Mouse (Mus musculus) midbrain, embryonic 12.5 days (tissue): ENCODE measurements around the gene Tm6sf1. TPM values are rescaled to one million over a fixed set of nuclear protein-coding genes. Genes with fewer than 3 reads are reported as not detected.

Source experiments
- ATAC-seq: fragments of 200-750 bp; cut with Nextera tagmentation; 2 replicates; pipeline ENCODE4 v1.8.0; 2017; ENCODE audit warnings: low read depth, moderate TSS enrichment, moderate library complexity; ENCODE audit not compliant: low FRiP score
- H3K27ac ChIP-seq: fragments of 300-500 bp; sonication (generic); replicated peaks from 2 replicates; pipeline ENCODE4 v1.5.1; 2016; ENCODE audit warnings: mild to moderate bottlenecking
- H3K27me3 ChIP-seq: fragments of 300-500 bp; sonication (generic); 2 replicates; pipeline ENCODE4 v1.6.1; 2016; ENCODE audit warnings: mild to moderate bottlenecking
- H3K36me3 ChIP-seq: fragments of 300-500 bp; sonication (generic); 2 replicates; pipeline ENCODE4 v1.6.1; 2016
- H3K4me1 ChIP-seq: fragments of 300-500 bp; sonication (generic); 2 replicates; pipeline ENCODE4 v1.6.1; 2016
- H3K4me2 ChIP-seq: fragments of 300-500 bp; sonication (generic); replicated peaks from 2 replicates; pipeline ENCODE4 v1.6.1; 2016; ENCODE audit warnings: mild to moderate bottlenecking, moderate library complexity
- H3K4me3 ChIP-seq: fragments of 300-500 bp; sonication (generic); 2 replicates; pipeline ENCODE4 v1.5.1; 2016; ENCODE audit warnings: mild to moderate bottlenecking
- H3K9ac ChIP-seq: fragments of 300-500 bp; sonication (generic); replicated peaks from 2 replicates; pipeline ENCODE4 v1.6.1; 2016; ENCODE audit warnings: mild to moderate bottlenecking, moderate library complexity
- H3K9me3 ChIP-seq: fragments of 300-500 bp; sonication (generic); 2 replicates; pipeline ENCODE4 v1.6.1; 2016; ENCODE audit warnings: mild to moderate bottlenecking
- WGBS: fragments of 180-500 bp; shearing (Covaris S2); methylation state at CpG from one replicate; pipeline ENCODE4 v1.1.7; 2016; 5-methylcytosine and 5-hydroxymethylcytosine counted together
- polyA plus RNA-seq: library from polyadenylated mRNA; unstranded; fragments of >200 nt; fragmentation: Nextera tagmentation; extraction: Ambion mirVana; gene quantifications from 2 replicates; pipeline ENCODE4 v1.2.1, GENCODE M21; 2016

Gene Tm6sf1
- polyA plus RNA-seq, 1 experiment from 2014 or later, result 13.5 TPM

GRCm38 (mm10) chr7:81918316-81918715 lies 59.5 kb downstream of the Tm6sf1 start:
- Histone ChIP-seq H3K36me3 (no peaks in the 10 kb centered on the region), H3K4me3 (no peak overlapping the region), H3K9ac (no peak overlapping the region), H3K4me2 (no peak overlapping the region), H3K27ac (no peak overlapping the region), H3K9me3 (no peaks in the 10 kb centered on the region), H3K27me3 (no peaks in the 10 kb centered on the region), H3K4me1 (no peaks in the 10 kb centered on the region)
- whole genome bisulfite sequencing, result 77% methylated on average over 5 of the region's 5 CpGs
- no peak for ATAC-seq

GRCm38 (mm10) chr7:81920314-81920713 lies 61.5 kb downstream of the Tm6sf1 start:
- Histone ChIP-seq H3K27me3 (no peaks in the 10 kb centered on the region), H3K4me1 (no peaks in the 10 kb centered on the region), H3K36me3 (no peaks in the 10 kb centered on the region), H3K4me3 (no peak overlapping the region), H3K4me2 (no peak overlapping the region), H3K9me3 (no peaks in the 10 kb centered on the region), H3K9ac (no peak overlapping the region), H3K27ac (no peak overlapping the region)
- 76% methylated on average over 4 of the region's 4 CpGs for WGBS
- no peak for ATAC-seq

GRCm38 (mm10) chr7:81921379-81921952 lies 62.7 kb downstream of the Tm6sf1 start:
- Histone ChIP-seq H3K36me3 (no peaks in the 10 kb centered on the region), H3K9me3 (no peaks in the 10 kb centered on the region), H3K4me1 (no peaks in the 10 kb centered on the region), H3K27ac (no peak overlapping the region), H3K27me3 (no peaks in the 10 kb centered on the region), H3K9ac (no peak overlapping the region), H3K4me3 (no peak overlapping the region), H3K4me2 (no peak overlapping the region)
- ATAC-seq, result no peak
- 85% methylated on average over 1 of the region's 1 CpGs for WGBS

GRCm38 (mm10) chr7:81928998-81929397 lies 70.2 kb downstream of the Tm6sf1 start:
- no peak for ATAC-seq
- Histone ChIP-seq H3K4me1 (peaks cover 32% of the 10 kb centered on the region), H3K9ac (no peak overlapping the region), H3K27me3 (no peaks in the 10 kb centered on the region), H3K27ac (no peak overlapping the region), H3K36me3 (no peaks in the 10 kb centered on the region), H3K9me3 (no peaks in the 10 kb centered on the region), H3K4me3 (no peak overlapping the region), H3K4me2 (no peak overlapping the region)
- 76% methylated on average over 7 of the region's 7 CpGs for WGBS

- Histone ChIP-seq H3K4me3 (peak overlapping the region; percentile 97), H3K27ac (no peak overlapping the region), H3K9me3 (no peaks in the 10 kb centered on the region), H3K4me1 (peaks cover 37% of the 10 kb centered on the region), H3K27me3 (no peaks in the 10 kb centered on the region), H3K4me2 (peak overlapping the region; percentile 77), H3K36me3 (no peaks in the 10 kb centered on the region), H3K9ac (peak overlapping the region; percentile 95)
- WGBS, result 43% methylated on average over 5 of the region's 5 CpGs
- ATAC-seq, result no peak
These were observed 73.8 kb downstream of the Tm6sf1 start for GRCm38 (mm10) chr7:81932521-81933045.

- Histone ChIP-seq H3K9ac (peak overlapping the region; percentile 95), H3K9me3 (no peaks in the 10 kb centered on the region), H3K4me1 (peaks cover 36% of the 10 kb centered on the region), H3K27me3 (no peaks in the 10 kb centered on the region), H3K36me3 (no peaks in the 10 kb centered on the region), H3K4me2 (peak overlapping the region; percentile 77), H3K4me3 (peak overlapping the region; percentile 97), H3K27ac (peak overlapping the region; percentile 98)
- WGBS, result 6% methylated on average over 23 of the region's 23 CpGs
- no peak for ATAC-seq
These were observed 74.3 kb downstream of the Tm6sf1 start for GRCm38 (mm10) chr7:81933061-81933600.

GRCm38 (mm10) chr7:81933601-81934266 lies 74.9 kb downstream of the Tm6sf1 start:
- peak overlapping the region; percentile 77 for H3K4me2 ChIP-seq
- peaks cover 31% of the 10 kb centered on the region for H3K4me1 ChIP-seq
- H3K27ac ChIP-seq, result peak overlapping the region; percentile 98
- H3K9ac ChIP-seq, result peak overlapping the region; percentile 95
- ATAC-seq, result peak; percentile 72
- H3K4me3 ChIP-seq, result peak overlapping the region; percentile 97
- no peaks in the 10 kb centered on the region for H3K27me3 ChIP-seq
- H3K9me3 ChIP-seq, result no peaks in the 10 kb centered on the region
- H3K36me3 ChIP-seq, result no peaks in the 10 kb centered on the region
- WGBS, result under 1% methylated on average over 88 of the region's 103 CpGs

Other genes starting within 250 kb of the Tm6sf1 start
- 20.7 and 22.7 TPM in 2 replicates for gene Homer2, start 151.5 kb upstream of the Tm6sf1 start, polyA plus RNA-seq
- 129 and 135 TPM in 2 replicates for gene Ramac, start 96.1 kb upstream of the Tm6sf1 start, polyA plus RNA-seq
- 43.2 and 45.0 TPM in 2 replicates for gene 3110040N11Rik, start 69.5 kb upstream of the Tm6sf1 start, polyA plus RNA-seq
- 105 and 113 TPM in 2 replicates for gene Btbd1, start 29.6 kb upstream of the Tm6sf1 start, polyA plus RNA-seq
- gene Gm10160, start 3.2 kb upstream of the Tm6sf1 start, polyA plus RNA-seq, result not detected in 2 replicates
- 54.1 and 62.0 TPM in 2 replicates for gene Hdgfl3, start 75.5 kb downstream of the Tm6sf1 start, polyA plus RNA-seq
- gene Bnc1, start 133.3 kb downstream of the Tm6sf1 start, polyA plus RNA-seq, result 0.27 and 0.42 TPM in 2 replicates